Mouse (Mus musculus) hindbrain, embryonic 11.5 days (tissue): Measurements from ENCODE around the gene Timp3. TPM values are rescaled to one million over a fixed set of nuclear protein-coding genes. Genes with fewer than 3 reads are reported as not detected.
"Not testable (repeated sequence)": the region's sequence is repeated elsewhere in the genome, so short reads cannot be mapped to it uniquely, and the experiment has no call there.

Experiments
- ATAC-seq: fragments of 200-750 bp; cut with Nextera tagmentation; 2 replicates; pipeline ENCODE4 v1.8.0; 2017; ENCODE audit warnings: mild to moderate bottlenecking, moderate TSS enrichment, moderate library complexity; ENCODE audit not compliant: low FRiP score
- DNase-seq: peaks from one replicate; pipeline ENCODE4 v3.0.0-alpha.2; 2015; ENCODE audit warnings: low spot score
- H3K27ac ChIP-seq: fragments of 300-500 bp; sonication (generic); 2 replicates; pipeline ENCODE4 v1.5.1; 2014; ENCODE audit warnings: mild to moderate bottlenecking, low read depth, low read length
- H3K27me3 ChIP-seq: fragments of 300-500 bp; sonication (generic); 2 replicates; pipeline ENCODE4 v1.6.1; 2014; ENCODE audit warnings: mild to moderate bottlenecking, low read length, moderate library complexity, mixed read lengths; ENCODE audit not compliant: control insufficient read depth, insufficient read depth
- H3K36me3 ChIP-seq: fragments of 300-500 bp; sonication (generic); 2 replicates; pipeline ENCODE4 v1.6.1; 2014; ENCODE audit warnings: mild to moderate bottlenecking, low read length, moderate library complexity, mixed read lengths; ENCODE audit not compliant: control insufficient read depth, insufficient read depth
- H3K4me1 ChIP-seq: fragments of 300-500 bp; sonication (generic); replicated peaks from 2 replicates; pipeline ENCODE4 v1.6.1; 2014; ENCODE audit warnings: low read length, mixed read lengths; ENCODE audit not compliant: control insufficient read depth, insufficient read depth
- H3K4me2 ChIP-seq: fragments of 300-500 bp; sonication (generic); replicated peaks from 2 replicates; pipeline ENCODE4 v1.6.1; 2014; ENCODE audit warnings: mild to moderate bottlenecking, low read depth, low read length
- H3K4me3 ChIP-seq: fragments of 300-500 bp; sonication (generic); 2 replicates; pipeline ENCODE4 v1.5.1; 2014; ENCODE audit warnings: low read depth, low read length
- H3K9ac ChIP-seq: fragments of 300-500 bp; sonication (generic); 2 replicates; pipeline ENCODE4 v1.6.1; 2014; ENCODE audit warnings: low read depth, low read length
- H3K9me3 ChIP-seq: fragments of 300-500 bp; sonication (generic); 2 replicates; pipeline ENCODE4 v1.6.1; 2016; ENCODE audit warnings: low read length; ENCODE audit not compliant: control insufficient read depth
- WGBS: fragments of 180-500 bp; shearing (Covaris S2); extraction: QIAGEN DNeasy Blood & Tissue Kit; methylation state at CpG from one replicate; pipeline ENCODE4 v1.1.7; 2014; 5-methylcytosine and 5-hydroxymethylcytosine counted together
- polyA plus RNA-seq: library from polyadenylated mRNA; unstranded; fragments of >200 nt; fragmentation: Nextera tagmentation; extraction: Ambion mirVana; gene quantifications from 2 replicates; pipeline ENCODE4 v1.2.1, GENCODE M21; 2014

Gene Timp3
- polyA plus RNA-seq, 1 experiment from 2014 or later, result 31.6 TPM

- Histone ChIP-seq H3K4me1 (no peaks in the 10 kb centered on the region), H3K9ac (no peak overlapping the region), H3K27me3 (no peaks in the 10 kb centered on the region), H3K36me3 (no peaks in the 10 kb centered on the region), H3K4me3 (no peak overlapping the region), H3K4me2 (no peak overlapping the region), H3K27ac (no peak overlapping the region), H3K9me3 (no peaks in the 10 kb centered on the region)
- 68% methylated on average over 11 of the region's 11 CpGs for WGBS
- ATAC-seq (no peak), DNase-seq (no peak)
Measured at GRCm38 (mm10) chr10:86375903-86376302, 75.7 kb downstream of the Timp3 start.

GRCm38 (mm10) chr10:86376392-86377185 lies 76.4 kb downstream of the Timp3 start:
- Histone ChIP-seq H3K4me1 (no peaks in the 10 kb centered on the region), H3K9ac (no peak overlapping the region), H3K4me3 (no peak overlapping the region), H3K4me2 (no peak overlapping the region), H3K27ac (no peak overlapping the region), H3K36me3 (no peaks in the 10 kb centered on the region), H3K9me3 (no peaks in the 10 kb centered on the region), H3K27me3 (no peaks in the 10 kb centered on the region)
- no peak for ATAC-seq
- DNase-seq, result peak; percentile 33
- WGBS, result 73% methylated on average over 8 of the region's 8 CpGs

- ATAC-seq, H3K36me3 ChIP-seq, H3K4me1 ChIP-seq, H3K27me3 ChIP-seq, H3K4me3 ChIP-seq, H3K9me3 ChIP-seq, H3K9ac ChIP-seq, H3K27ac ChIP-seq, DNase-seq, H3K4me2 ChIP-seq: not testable (repeated sequence)
- WGBS, result 88% methylated on average over 2 of the region's 2 CpGs
Measured at GRCm38 (mm10) chr10:86378803-86379202, 78.6 kb downstream of the Timp3 start.

DNA sequence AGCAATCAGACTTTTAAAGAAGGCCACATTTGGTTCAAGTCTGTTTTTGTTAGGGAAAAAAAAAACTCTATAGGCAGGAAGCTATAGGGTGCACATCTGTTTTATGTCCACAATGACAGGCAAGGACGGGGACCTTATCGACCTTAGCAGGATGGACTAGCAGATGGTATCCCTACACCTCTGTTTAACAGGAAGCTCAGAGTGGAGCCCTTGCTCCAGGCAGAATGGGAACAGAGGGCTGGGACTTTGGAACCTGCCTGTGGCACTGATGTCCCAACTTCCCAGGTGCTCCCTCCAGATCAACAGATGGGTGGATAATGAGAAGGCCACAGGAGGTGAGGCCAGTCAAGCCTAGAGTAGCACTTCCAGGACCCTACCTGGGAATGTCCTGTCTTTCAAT lies 80.5 kb downstream of the Timp3 start:
- H3K4me3 ChIP-seq, result no peak overlapping the region
- no peaks in the 10 kb centered on the region for H3K9me3 ChIP-seq
- 68% methylated on average over 2 of the region's 2 CpGs for WGBS
- no peaks in the 10 kb centered on the region for H3K36me3 ChIP-seq
- no peak overlapping the region for H3K27ac ChIP-seq
- ATAC-seq, result no peak
- no peaks in the 10 kb centered on the region for H3K27me3 ChIP-seq
- no peak for DNase-seq
- no peak overlapping the region for H3K4me2 ChIP-seq
- no peak overlapping the region for H3K9ac ChIP-seq
- H3K4me1 ChIP-seq, result no peaks in the 10 kb centered on the region

DNA sequence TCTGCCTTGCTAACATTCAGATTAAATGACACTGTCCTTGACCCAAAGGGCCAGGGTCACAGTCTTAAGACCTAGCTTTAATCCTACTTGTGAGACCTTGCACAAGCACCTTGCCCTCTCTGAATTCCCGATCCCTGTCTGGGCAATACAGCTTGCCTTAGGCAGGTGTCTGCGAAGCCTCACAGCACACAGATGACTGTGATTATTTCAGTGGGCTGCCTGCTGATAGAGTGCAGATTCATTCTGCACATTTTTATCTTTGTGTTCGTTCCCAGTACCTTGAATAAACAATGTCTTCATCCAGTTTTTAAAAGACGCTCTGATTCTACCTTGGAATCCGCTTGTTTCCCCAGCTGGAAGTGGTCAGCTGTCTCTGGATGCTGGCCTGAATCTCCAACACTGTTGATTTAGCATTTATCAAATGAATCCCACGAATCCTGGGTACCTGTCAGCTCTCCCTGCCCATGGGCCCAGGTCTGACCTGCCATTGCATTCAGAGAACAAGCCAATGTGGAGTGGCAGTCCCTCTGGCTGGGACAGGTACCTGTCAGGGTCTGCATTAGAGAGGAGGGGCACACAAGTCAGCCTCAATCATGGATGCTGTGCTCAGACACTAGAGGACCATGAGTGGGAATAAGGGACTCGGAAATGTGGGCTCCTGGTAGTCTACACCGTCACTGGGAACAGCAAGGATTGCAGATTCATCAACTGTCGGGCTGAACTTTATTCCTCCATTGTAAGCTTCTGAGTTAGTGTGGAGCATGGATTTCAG lies 81.2 kb downstream of the Timp3 start:
- ATAC-seq (no peak), DNase-seq (no peak)
- H3K9me3 ChIP-seq, result no peaks in the 10 kb centered on the region
- H3K4me2 ChIP-seq, result no peak overlapping the region
- no peaks in the 10 kb centered on the region for H3K27me3 ChIP-seq
- H3K27ac ChIP-seq, result no peak overlapping the region
- no peak overlapping the region for H3K4me3 ChIP-seq
- H3K36me3 ChIP-seq, result no peaks in the 10 kb centered on the region
- 72% methylated on average over 9 of the region's 9 CpGs for WGBS
- H3K4me1 ChIP-seq, result no peaks in the 10 kb centered on the region
- no peak overlapping the region for H3K9ac ChIP-seq

DNA sequence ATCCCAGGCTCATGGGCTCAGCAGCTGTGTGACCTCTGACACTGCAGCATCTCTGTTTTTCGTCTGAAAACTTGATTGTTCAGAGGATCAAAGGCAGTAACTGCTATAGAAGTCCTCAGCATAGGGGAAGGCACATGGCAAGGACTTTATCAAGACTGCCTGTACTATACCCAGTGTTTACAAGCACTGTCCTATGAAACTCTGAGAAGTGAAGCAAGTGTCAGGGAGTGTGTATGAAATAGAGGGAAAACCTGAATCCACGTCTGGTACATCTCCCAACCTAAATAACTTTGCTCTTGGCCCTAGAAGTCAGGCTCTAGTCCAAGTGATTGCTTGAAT lies 81.7 kb downstream of the Timp3 start:
- WGBS, result 22% methylated on average over 2 of the region's 2 CpGs
- no peak overlapping the region for H3K4me2 ChIP-seq
- H3K27ac ChIP-seq, result no peak overlapping the region

GRCm38 (mm10) chr10:86384655-86385054 lies 84.5 kb downstream of the Timp3 start:
- WGBS, result 98% methylated on average over 2 of the region's 2 CpGs
- no peaks in the 10 kb centered on the region for H3K9me3 ChIP-seq
- no peak for DNase-seq
- no peak overlapping the region for H3K4me2 ChIP-seq
- H3K4me1 ChIP-seq, result no peaks in the 10 kb centered on the region
- H3K9ac ChIP-seq, result no peak overlapping the region
- H3K27ac ChIP-seq, result no peak overlapping the region
- H3K4me3 ChIP-seq, result no peak overlapping the region
- H3K36me3 ChIP-seq, result no peaks in the 10 kb centered on the region
- no peaks in the 10 kb centered on the region for H3K27me3 ChIP-seq
- no peak for ATAC-seq

More for the DNA sequence above, 81.7 kb downstream of the Timp3 start:
- Histone ChIP-seq H3K4me3 (no peak overlapping the region), H3K36me3 (no peaks in the 10 kb centered on the region), H3K4me1 (no peaks in the 10 kb centered on the region), H3K9me3 (no peaks in the 10 kb centered on the region), H3K27me3 (no peaks in the 10 kb centered on the region), H3K9ac (no peak overlapping the region)
- ATAC-seq, result no peak
- no peak for DNase-seq

- Histone ChIP-seq H3K4me1 (no peaks in the 10 kb centered on the region), H3K27me3 (no peaks in the 10 kb centered on the region), H3K4me2 (no peak overlapping the region), H3K27ac (no peak overlapping the region), H3K9ac (no peak overlapping the region), H3K9me3 (no peaks in the 10 kb centered on the region), H3K36me3 (no peaks in the 10 kb centered on the region), H3K4me3 (no peak overlapping the region)
- DNase-seq (no peak), ATAC-seq (no peak)
- 75% methylated on average over 4 of the region's 4 CpGs for WGBS
Measured at GRCm38 (mm10) chr10:86385656-86386055, 85.5 kb downstream of the Timp3 start.

DNA sequence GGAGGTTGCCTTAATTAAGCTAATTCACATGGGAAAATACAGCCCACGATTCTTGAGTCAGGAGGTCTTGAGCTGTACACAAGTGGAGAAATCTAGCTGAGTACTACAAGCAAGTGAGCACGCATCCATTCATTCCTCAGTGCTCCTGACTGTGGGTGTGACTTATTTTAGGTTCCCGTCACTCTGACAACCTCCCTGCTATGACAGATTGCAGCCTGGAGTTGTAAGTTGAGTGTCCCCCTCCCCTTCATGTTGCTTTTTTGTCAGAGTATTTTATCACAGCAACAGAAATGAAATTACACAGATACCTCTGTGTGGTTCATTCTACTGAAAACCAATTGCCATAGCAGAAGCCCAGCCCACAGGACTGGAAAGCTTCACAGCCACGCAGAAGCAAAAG lies 86.1 kb downstream of the Timp3 start:
- H3K4me3 ChIP-seq, result no peak overlapping the region
- no peak overlapping the region for H3K9ac ChIP-seq
- ATAC-seq (no peak), DNase-seq (no peak)
- WGBS, result 77% methylated on average over 4 of the region's 4 CpGs
- no peaks in the 10 kb centered on the region for H3K27me3 ChIP-seq
- H3K4me2 ChIP-seq, result no peak overlapping the region
- H3K4me1 ChIP-seq, result no peaks in the 10 kb centered on the region
- no peaks in the 10 kb centered on the region for H3K36me3 ChIP-seq
- H3K9me3 ChIP-seq, result no peaks in the 10 kb centered on the region
- H3K27ac ChIP-seq, result no peak overlapping the region
